Mouse (Mus musculus) testis, postnatal 10 days (tissue): ENCODE measurements around the gene Elovl4.
A peak's percentile ranks its signal among the peaks of the same experiment; 100 is the strongest.

ENCODE experiments used
- DNase-seq: peaks from one replicate; pipeline ENCODE4 v3.0.0; 2021; ENCODE audit warnings: low spot score

The Elovl4 gene

DNA sequence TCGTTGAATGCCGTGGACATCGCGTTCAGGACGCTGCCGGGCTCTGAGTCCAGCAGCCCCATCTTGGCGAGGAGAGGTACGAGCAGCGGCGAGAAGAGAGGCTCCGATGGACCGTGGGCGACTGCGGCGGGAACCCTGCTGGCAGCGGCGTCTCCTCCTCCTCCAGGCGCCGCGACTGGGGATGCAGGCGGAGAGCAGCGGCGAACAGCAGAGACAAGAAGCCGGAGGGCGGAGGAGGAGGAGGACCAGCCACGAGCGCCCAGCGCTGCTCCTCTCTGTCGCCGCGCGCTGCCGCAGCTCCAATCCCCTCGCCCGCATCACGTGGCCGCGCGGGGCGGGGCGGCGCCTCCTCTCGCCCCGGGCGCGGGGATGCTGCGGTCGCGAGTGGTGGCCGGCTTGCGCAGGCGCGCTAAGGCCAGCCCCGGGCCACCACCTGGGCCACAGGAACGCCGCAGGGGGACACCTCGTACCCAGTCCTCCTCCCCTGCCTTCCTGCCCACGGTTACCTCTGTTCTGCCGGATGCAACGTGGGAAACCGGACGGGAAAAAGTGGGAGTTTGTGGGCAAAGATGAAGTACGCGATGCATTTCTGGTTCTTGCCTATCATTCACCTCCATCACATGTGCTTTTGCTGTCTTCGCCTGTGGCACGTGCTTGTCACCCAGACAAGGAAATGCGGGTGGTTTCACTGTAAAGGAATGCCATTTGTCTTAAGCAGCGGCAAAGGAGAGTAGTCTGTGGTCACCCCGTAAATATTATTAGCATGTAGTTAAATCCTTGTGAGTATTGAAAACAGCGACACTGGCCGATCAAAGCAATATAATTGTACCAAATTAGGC, at the start of gene Elovl4:
Gene Elovl4, minus strand, starts transcription at position 301 of the 839 bp plus-strand sequence.
- DNase-seq, result peak; percentile 72

DNA sequence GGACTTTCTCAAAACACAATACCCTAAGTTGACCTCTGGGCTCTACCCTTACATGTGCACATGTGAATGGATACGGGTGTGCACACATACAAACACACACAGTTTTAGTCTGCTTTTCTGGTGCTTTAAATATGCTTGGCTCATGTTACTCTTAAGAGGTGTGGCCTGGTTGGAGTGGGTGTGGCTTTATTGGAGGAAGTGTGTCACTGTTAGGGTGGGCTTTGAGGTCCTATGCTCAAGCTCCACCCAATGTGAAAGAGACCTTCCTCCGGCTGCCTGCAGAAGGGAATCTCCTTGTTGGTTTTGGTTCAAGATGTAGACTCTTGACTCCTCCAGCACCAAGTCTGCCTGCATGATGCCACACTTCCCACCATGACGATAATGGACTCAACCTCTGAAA, 46.4 kb upstream of the Elovl4 start:
- no peak for DNase-seq

GRCm38 (mm10) chr9:83834748-83835313, 28.8 kb upstream of the Elovl4 start:
- DNase-seq, result no peak

- DNase-seq, result peak; percentile 93
Observed at GRCm38 (mm10) chr9:83833811-83834747, 28.0 kb upstream of the Elovl4 start, which contains the start of gene Ttk. Ttk (plus strand) TSS chr9:83834689.

DNA sequence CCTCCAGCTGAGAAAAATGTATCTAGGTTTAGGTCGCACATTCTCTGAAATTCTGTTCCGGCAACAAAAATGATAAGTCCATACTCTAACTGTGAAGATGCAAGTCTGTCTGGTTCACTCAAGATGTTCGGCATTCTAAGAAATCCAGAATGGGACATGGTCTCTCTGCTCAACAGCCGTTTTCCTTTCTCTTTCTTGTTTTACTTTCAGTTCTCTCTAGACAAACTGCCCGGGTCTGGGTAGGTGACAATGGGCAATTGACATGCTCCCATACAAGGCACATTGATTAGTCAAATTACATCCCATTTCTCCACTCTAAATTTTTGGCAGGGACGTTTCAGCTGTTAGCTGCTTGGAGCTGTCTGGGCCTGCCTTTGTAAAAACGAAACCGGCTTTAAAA, 25.1 kb upstream of the Elovl4 start:
- no peak for DNase-seq

DNA sequence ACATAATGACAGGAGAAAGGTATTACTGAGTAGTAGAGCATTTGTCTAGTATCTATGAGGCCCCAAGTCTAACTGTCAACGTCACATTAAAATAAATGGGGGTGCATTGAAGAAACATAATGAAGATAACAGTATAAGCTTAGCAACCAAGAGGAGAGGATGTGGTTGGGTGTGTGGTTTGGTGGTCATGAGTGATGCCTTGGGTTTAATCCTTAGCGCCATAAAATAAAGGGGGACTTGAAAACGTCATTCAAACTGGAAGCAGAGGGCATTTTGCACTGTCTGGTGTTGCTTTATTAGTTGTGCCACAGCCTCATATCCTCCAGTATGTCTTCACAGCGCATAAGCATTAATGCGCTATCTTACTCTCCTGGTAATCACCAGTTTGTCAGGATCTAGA, 23.8 kb upstream of the Elovl4 start:
- no peak for DNase-seq

GRCm38 (mm10) chr9:83822925-83823324, 16.8 kb upstream of the Elovl4 start:
- no peak for DNase-seq

DNA sequence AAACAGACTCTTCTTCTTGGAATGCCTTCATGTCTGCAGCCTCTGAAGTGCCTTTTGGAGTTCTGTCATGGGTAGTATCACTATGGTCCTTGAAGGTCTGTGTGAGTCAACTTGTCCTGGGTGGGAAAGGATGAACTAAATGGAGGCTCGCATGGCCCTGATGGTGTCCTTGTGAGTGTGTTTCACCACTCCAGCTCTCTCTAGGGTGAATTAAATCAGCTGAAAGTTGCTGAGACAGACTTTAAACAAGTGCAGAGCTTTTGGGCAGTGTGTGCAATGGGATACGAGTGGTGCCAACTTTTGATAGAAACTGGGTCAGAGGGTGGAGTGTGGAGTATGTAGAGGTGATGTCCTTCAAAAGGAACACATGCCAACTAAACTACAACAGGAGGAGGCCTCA, 14.9 kb upstream of the Elovl4 start:
- no peak for DNase-seq

DNA sequence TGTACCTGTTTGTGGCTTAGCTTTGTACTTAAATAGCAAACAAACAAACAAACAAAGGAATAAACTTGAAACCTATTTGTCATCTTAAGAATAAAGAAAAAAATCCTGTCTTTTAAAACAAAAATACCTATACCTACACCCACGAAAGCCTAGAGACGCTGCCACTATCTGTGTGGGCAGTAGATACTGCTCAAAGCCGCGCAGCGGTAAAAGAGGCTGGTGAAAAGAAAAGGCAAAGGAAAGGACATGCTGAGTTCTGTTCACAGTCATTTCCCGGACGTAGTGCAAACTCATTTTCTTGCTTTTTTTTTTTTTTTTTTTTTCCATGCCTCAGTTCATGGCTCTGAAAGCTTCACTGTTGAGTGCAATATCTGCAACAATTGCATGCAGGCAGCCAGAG, 13.1 kb upstream of the Elovl4 start:
- DNase-seq, result no peak

DNA sequence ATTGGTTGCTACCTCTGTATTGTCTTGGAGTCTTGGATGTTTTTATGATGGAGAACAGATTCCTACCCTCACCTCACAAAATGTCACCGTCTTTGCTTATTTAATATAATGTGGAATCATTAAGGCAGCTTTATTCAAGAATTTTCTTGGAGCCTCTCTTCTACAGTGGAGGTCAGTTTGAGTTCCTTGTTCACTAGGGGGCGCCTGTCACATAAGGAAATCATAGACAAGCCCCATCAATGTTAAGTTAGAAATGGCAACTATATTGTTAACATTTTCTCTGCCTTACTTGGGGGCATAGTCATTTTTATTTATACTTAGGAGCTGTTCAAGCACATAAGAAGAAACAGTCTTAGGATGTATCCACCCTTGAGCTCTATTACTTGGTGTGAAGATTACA, 1.5 kb upstream of the Elovl4 start:
- peak; percentile 60 for DNase-seq

- DNase-seq, result no peak
Observed at GRCm38 (mm10) chr9:83805164-83805976, 707 bp downstream of the Elovl4 start.

- DNase-seq, result no peak
Observed at GRCm38 (mm10) chr9:83804341-83804740, 1.7 kb downstream of the Elovl4 start.

- no peak for DNase-seq
Observed at GRCm38 (mm10) chr9:83797898-83798297, 8.2 kb downstream of the Elovl4 start.

DNA sequence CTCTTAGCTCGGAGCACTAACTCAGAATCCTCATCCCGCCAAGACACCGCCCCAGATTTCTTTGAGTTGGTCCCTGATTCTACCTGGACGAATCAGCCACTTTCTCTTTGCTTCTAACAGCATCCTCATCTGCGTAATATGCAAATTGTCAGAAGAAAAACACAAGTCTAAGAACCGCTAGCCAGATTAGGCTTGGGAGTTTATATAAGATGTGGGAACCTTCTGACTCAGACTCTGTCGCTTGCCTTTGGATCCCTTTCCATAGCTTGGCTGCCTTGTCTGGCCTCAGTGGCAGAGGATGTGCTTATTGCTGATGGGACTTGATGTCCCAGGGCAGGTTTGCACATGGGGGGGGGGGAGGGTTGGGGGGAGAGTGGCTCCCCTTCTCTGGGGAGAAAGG, 9.2 kb downstream of the Elovl4 start:
- no peak for DNase-seq

GRCm38 (mm10) chr9:83789326-83789725, 16.8 kb downstream of the Elovl4 start:
- DNase-seq, result no peak

DNA sequence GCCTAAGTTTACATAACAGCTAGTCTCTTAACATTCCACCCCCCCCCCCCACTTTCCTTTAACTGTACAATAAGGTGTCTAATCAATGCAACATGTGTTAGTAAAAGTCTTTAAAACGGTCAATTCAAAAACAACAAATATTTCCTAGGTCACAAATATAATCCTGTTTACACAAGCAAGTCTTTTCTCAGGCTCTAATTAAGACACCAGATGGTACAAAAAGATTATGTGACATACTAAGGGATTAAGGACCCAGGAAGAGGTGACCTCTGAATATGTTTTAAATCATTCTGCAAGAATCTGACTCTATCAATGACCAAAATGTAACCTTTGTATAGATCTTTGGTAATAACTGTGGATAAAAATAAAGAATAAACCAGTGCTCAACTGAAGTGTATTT, 20.6 kb downstream of the Elovl4 start:
- DNase-seq, result no peak

DNA sequence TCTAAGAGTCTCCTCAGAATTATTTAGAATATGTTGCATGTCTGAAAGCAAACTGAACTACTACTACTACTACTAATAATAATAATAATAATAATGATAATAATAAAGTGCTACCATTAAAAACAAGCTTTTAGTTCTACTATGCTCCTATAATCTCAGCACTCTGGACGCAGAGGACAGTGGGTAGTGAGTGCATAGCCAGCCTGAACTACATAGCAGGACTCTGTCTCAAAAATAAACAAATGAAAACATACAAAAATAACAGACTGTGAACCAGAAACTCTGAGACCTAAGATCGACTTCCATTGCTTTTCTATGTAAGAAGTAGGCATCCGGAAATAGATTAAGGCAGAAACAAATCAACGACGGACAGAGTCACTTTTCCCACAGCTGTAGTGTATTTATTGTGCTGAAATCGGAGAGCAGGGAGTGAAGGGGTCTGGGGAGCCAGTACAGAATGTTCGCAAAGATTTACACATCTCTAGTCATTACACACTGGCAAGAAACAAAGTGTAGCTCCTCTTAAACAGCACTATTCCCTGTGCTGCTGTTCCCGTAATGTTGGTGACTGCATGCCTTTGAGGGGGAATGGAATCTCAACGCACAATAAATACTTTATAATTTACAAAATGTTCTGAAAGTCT, 27.6 kb downstream of the Elovl4 start:
- no peak for DNase-seq

DNA sequence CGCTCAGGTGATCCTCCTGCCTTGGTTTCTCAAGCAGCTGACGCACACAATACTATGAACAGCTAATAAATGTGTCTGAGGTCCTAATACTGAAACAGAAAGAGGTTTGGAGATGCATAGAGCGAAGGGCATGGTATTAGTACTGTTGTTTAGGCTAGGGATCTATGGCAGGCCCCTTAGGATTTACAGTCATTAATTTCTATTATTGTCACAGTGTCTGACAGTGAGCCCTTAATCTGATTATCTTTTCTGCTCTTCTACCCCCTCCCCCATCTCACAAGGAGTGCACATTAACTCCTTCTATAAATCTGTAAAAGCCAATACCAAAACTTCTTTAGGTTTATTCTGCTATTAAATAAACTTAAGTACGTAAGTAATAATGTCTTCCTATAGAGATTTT, 44.8 kb downstream of the Elovl4 start:
- DNase-seq, result no peak

GRCm38 (mm10) chr9:83731877-83732276, 74.2 kb downstream of the Elovl4 start:
- DNase-seq, result no peak

DNA sequence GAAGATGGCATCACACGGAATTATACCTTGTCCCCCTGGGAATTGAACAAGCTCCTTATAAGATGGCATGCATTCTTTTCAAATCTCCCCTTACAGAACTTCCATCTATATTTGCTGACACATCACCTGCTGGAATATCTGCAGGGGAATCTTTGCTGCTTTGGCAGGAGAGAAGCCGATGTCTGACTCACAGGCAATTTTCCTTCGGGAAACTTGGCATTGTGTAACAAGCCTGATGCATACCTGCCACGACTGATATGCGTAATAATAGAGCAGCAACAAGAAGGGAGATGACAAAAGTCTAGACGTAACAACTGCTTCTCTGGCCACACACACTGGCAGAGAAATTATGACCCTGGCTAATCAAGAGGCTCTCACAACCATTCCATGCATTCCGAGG, 75.2 kb downstream of the Elovl4 start:
- no peak for DNase-seq
